Mouse (Mus musculus) thymus, postnatal 36 days (tissue): ENCODE results near the gene Gm20388.

ENCODE experiments used
- DNase-seq, 2 experiments: peaks; one replicate each; pipeline ENCODE4 v3.0.0; 2022; ENCODE audit warnings: mixed read lengths in 2 of 2

Gm20388 gene

GRCm38 (mm10) chr8:121911987-121912386 lies 2001.3 kb downstream of the Gm20388 start:
- no peak for DNase-seq

GRCm38 (mm10) chr8:121912831-121913230 lies 2002.2 kb downstream of the Gm20388 start:
- DNase-seq = no peak

GRCm38 (mm10) chr8:121913378-121913777 lies 2002.7 kb downstream of the Gm20388 start:
- DNase-seq = no peak

- DNase-seq = no peak
These were observed 2008.5 kb downstream of the Gm20388 start for GRCm38 (mm10) chr8:121919158-121919557.

GRCm38 (mm10) chr8:121919731-121920130 lies 2009.1 kb downstream of the Gm20388 start:
- DNase-seq = no peak

GRCm38 (mm10) chr8:121921582-121921981 lies 2010.9 kb downstream of the Gm20388 start:
- no peak for DNase-seq

GRCm38 (mm10) chr8:121922101-121922500 lies 2011.5 kb downstream of the Gm20388 start:
- no peak for DNase-seq

- DNase-seq = no peak
These were observed 2014.0 kb downstream of the Gm20388 start for GRCm38 (mm10) chr8:121924681-121925080.

GRCm38 (mm10) chr8:121925624-121926023 lies 2015.0 kb downstream of the Gm20388 start:
- DNase-seq = peak; percentile 61 to 70

GRCm38 (mm10) chr8:121926266-121926665 lies 2015.6 kb downstream of the Gm20388 start:
- DNase-seq = no peak

- peak; percentile 47 to 49 for DNase-seq
These were observed 2016.7 kb downstream of the Gm20388 start for GRCm38 (mm10) chr8:121927316-121927715.

- no peak for DNase-seq
These were observed 2019.4 kb downstream of the Gm20388 start for GRCm38 (mm10) chr8:121930047-121930446.

- DNase-seq = no peak
These were observed 2020.9 kb downstream of the Gm20388 start for GRCm38 (mm10) chr8:121931571-121931970.

- no peak for DNase-seq
These were observed 2021.5 kb downstream of the Gm20388 start for GRCm38 (mm10) chr8:121932026-121932667.

- no peak for DNase-seq
These were observed 2022.3 kb downstream of the Gm20388 start for GRCm38 (mm10) chr8:121932668-121933520.

- no peak for DNase-seq
These were observed 2023.9 kb downstream of the Gm20388 start for GRCm38 (mm10) chr8:121934506-121934905.

GRCm38 (mm10) chr8:121934923-121935322 lies 2024.3 kb downstream of the Gm20388 start:
- no peak for DNase-seq

GRCm38 (mm10) chr8:121935341-121936294 lies 2025.0 kb downstream of the Gm20388 start:
- no peak for DNase-seq

- no peak for DNase-seq
These were observed 2025.8 kb downstream of the Gm20388 start for GRCm38 (mm10) chr8:121936391-121936790.

- DNase-seq = no peak
These were observed 2028.1 kb downstream of the Gm20388 start for GRCm38 (mm10) chr8:121938732-121939131.

GRCm38 (mm10) chr8:121943057-121943540 lies 2032.5 kb downstream of the Gm20388 start:
- DNase-seq = no peak

GRCm38 (mm10) chr8:121943716-121944115 lies 2033.1 kb downstream of the Gm20388 start:
- no peak for DNase-seq

GRCm38 (mm10) chr8:121944831-121945230 lies 2034.2 kb downstream of the Gm20388 start, which contains the start of gene Car5a:
Gene Car5a, minus strand, starts transcription at chr8:121944904.
- DNase-seq = no peak
